Mouse (Mus musculus) hindbrain, embryonic 13.5 days (tissue): ENCODE results near the gene Nphp3. TPM values are rescaled to one million over a fixed set of nuclear protein-coding genes. Genes with fewer than 3 reads are reported as not detected.

ENCODE experiments used
- ATAC-seq: fragments of 200-750 bp; cut with Nextera tagmentation; 2 replicates; pipeline ENCODE4 v1.8.0; 2017; ENCODE audit warnings: moderate TSS enrichment; ENCODE audit not compliant: low FRiP score
- H3K27ac ChIP-seq: fragments of 300-500 bp; sonication (generic); 2 replicates; pipeline ENCODE4 v1.5.1; 2015; ENCODE audit warnings: inconsistent platforms, mild to moderate bottlenecking, moderate library complexity
- H3K27me3 ChIP-seq: fragments of 300-500 bp; sonication (generic); 2 replicates; pipeline ENCODE4 v1.6.1; 2015; ENCODE audit warnings: mild to moderate bottlenecking, inconsistent platforms
- H3K36me3 ChIP-seq: fragments of 300-500 bp; sonication (generic); 2 replicates; pipeline ENCODE4 v1.6.1; 2015; ENCODE audit warnings: mild to moderate bottlenecking, inconsistent platforms
- H3K4me1 ChIP-seq: fragments of 300-500 bp; sonication (generic); replicated peaks from 2 replicates; pipeline ENCODE4 v1.6.1; 2015; ENCODE audit warnings: inconsistent platforms
- H3K4me2 ChIP-seq: fragments of 300-500 bp; sonication (generic); 2 replicates; pipeline ENCODE4 v1.6.1; 2015; ENCODE audit warnings: inconsistent platforms, mild to moderate bottlenecking, moderate library complexity
- H3K4me3 ChIP-seq: fragments of 300-500 bp; sonication (generic); 2 replicates; pipeline ENCODE4 v1.5.1; 2015; ENCODE audit warnings: mild to moderate bottlenecking, inconsistent platforms
- H3K9ac ChIP-seq: fragments of 300-500 bp; sonication (generic); 2 replicates; pipeline ENCODE4 v1.6.1; 2015; ENCODE audit warnings: mild to moderate bottlenecking, inconsistent platforms
- H3K9me3 ChIP-seq: fragments of 300-500 bp; sonication (generic); 2 replicates; pipeline ENCODE4 v1.6.1; 2016; ENCODE audit warnings: inconsistent platforms
- WGBS: fragments of 180-500 bp; shearing (Covaris S2); methylation state at CpG from one replicate; pipeline ENCODE4 v1.1.7; 2015; 5-methylcytosine and 5-hydroxymethylcytosine counted together
- polyA plus RNA-seq: library from polyadenylated mRNA; unstranded; fragments of >200 nt; fragmentation: Nextera tagmentation; extraction: Ambion mirVana; gene quantifications from 2 replicates; pipeline ENCODE4 v1.2.1, GENCODE M21; 2015

Nphp3 gene
- polyA plus RNA-seq, 1 experiment from 2014 or later: 2.9 TPM

DNA sequence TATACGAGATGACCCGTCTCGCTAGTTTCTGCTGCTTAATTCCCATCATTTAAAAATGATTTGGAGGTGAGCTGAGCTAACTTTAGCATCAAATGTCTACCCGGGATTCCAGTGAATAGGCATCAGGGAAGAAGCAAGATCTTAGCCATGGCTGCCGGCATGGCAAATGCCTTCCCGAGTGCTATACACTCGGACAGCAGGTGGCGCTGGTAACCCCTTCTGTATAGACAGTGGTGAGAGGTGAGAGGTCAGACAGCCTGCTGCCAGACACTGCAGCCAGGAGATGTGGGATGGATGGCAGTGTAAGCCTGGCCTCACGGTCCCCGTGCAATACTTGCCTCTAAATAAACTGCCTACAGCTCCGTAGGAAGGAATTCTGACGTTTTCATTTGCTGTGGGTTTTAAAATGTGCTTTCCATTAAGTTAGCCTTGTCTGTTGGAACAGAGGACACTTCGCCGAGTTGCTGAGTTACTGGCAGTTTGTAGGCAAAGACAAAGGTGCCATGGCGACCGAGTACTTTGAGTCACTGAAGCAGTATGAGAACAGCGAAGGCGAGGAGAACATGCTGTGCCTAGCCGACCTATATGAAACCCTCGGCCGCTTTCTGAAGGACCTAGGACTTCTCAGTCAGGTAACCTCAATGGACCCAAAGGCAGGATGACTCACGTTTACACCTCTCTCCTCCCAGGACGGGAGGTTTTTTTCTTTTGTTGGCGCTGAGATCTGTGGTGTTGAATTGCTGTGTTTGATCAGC lies 33.1 kb downstream of the Nphp3 start:
- Histone ChIP-seq H3K4me2 (no peak overlapping the region), H3K4me1 (no peaks in the 10 kb centered on the region), H3K4me3 (no peak overlapping the region), H3K36me3 (peaks cover 25% of the 10 kb centered on the region), H3K27ac (no peak overlapping the region), H3K9me3 (no peaks in the 10 kb centered on the region), H3K9ac (no peak overlapping the region), H3K27me3 (no peaks in the 10 kb centered on the region)
- 49% methylated on average over 24 of the region's 24 CpGs for WGBS
- no peak for ATAC-seq

DNA sequence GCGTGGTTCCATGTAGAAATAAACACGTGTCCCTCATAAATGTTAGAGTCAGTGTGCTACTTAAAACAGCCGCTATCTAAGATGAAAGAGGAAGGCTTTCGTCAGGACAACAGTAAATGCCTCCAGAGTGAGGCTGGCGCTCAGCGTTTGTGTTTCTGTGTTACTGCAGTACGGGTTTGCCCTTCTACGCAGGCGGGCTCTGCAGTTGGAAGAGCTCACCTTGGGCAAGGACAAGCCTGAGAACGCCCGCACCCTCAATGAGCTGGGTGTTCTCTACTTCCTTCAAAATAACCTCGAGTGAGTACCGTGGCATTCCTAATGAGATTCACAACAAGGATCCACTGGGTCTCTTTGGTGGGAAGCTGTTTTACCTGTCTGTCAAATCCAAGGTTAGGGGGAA lies 35.9 kb downstream of the Nphp3 start:
- peaks cover 27% of the 10 kb centered on the region for H3K36me3 ChIP-seq
- no peak overlapping the region for H3K4me3 ChIP-seq
- H3K4me1 ChIP-seq: no peaks in the 10 kb centered on the region
- H3K9ac ChIP-seq: no peak overlapping the region
- no peak overlapping the region for H3K27ac ChIP-seq
- H3K9me3 ChIP-seq: no peaks in the 10 kb centered on the region
- H3K4me2 ChIP-seq: no peak overlapping the region
- no peak for ATAC-seq
- WGBS: 93% methylated on average over 13 of the region's 13 CpGs
- H3K27me3 ChIP-seq: no peaks in the 10 kb centered on the region

DNA sequence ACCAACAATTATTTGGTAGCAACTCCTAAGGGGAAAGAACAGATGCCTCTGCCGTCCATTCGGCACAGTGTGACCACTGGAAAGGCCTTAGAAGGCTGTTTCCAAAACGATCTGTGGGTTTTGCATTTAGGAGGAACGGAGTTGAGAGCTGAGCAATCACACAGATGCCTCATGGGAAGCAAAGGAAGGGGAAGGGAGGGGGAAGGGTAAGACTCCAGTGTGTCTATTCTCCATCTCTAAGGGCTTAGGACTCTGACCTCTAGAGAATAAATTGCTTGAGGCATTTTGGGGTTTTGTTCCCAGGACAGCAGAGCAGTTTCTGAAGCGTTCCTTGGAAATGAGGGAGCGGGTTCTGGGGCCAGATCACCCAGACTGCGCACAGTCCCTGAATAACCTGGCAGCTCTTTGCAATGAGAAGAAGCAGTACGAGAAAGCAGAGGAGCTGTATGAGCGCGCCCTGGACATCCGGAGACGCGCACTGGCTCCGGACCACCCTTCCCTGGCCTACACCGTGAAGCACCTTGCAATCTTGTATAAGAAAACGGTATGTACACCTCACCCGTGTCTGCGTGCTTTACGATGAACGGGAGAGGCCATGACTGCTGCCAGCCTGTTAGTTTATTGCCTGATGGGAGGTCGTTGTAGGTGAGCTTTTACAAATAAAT lies 36.8 kb downstream of the Nphp3 start:
- Histone ChIP-seq H3K9me3 (no peaks in the 10 kb centered on the region), H3K9ac (no peak overlapping the region), H3K27me3 (no peaks in the 10 kb centered on the region), H3K4me3 (no peak overlapping the region), H3K4me1 (no peaks in the 10 kb centered on the region), H3K27ac (no peak overlapping the region), H3K4me2 (no peak overlapping the region), H3K36me3 (peaks cover 25% of the 10 kb centered on the region)
- no peak for ATAC-seq
- 93% methylated on average over 21 of the region's 21 CpGs for WGBS

DNA sequence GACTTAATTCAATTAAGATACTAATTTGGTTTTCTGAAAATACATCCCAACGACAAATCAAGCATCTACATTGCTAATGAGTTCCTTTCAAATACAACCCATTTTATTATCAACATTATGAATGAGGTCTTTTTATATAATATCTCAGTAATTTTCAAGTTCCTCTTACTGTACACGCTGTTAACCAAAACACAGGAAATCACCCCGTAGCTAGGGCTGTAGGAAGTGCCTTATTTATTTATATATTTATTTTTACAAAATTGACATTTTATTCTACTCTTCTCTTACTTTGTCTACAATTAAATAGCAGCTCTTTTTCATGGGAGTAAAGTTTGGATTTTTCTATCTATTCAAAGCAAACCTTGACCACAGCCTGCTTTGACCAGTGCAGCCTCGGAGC lies 37.4 kb downstream of the Nphp3 start:
- no peak overlapping the region for H3K27ac ChIP-seq
- no peaks in the 10 kb centered on the region for H3K4me1 ChIP-seq
- no peak overlapping the region for H3K4me2 ChIP-seq
- no peaks in the 10 kb centered on the region for H3K9me3 ChIP-seq
- H3K4me3 ChIP-seq: no peak overlapping the region
- no peak for ATAC-seq
- WGBS: 89% methylated on average over 4 of the region's 4 CpGs
- H3K9ac ChIP-seq: no peak overlapping the region
- no peaks in the 10 kb centered on the region for H3K27me3 ChIP-seq
- peaks cover 29% of the 10 kb centered on the region for H3K36me3 ChIP-seq

DNA sequence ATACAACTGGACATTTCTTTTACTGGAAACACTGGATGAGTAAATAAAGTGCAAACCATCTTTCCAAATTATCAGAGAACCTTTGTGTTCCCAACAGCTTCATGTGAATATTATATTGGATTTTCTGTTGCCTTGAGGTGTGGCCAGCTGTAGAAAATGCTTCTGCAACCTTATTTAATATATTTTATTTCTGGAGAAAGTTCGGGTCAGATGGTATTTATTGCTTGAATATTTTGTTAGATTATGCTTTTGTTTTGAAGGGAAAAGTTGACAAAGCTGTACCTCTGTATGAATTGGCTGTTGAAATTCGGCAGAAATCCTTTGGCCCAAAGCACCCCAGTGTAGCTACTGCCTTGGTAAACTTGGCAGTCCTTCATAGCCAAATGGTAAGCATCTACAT lies 38.0 kb downstream of the Nphp3 start, which contains the start of gene Gm28305:
TSS of gene Gm28305 (plus strand) at position 301 of the 400 bp plus-strand sequence.
- H3K4me3 ChIP-seq: no peak within 1 kb of the TSS

DNA sequence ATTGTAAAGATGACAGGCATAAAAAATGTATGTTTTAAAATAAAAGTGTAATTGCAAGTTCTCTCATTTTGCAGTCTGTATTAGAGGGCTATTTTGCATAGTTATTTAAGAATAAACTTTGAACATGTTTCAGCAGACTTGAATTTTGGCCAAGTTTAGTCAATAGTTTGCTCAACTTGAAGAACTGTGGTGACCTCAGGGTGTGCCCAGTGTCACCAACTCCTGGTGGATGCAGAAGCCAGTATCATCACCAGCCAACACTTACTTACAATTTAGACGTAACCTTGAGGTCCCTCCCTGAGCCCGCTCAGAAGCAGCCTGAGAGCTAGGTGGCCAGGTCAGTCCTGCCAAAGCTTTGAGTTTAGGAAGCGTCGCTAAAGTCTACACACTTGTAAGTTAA lies 41.3 kb downstream of the Nphp3 start:
- Histone ChIP-seq H3K36me3 (peaks cover 46% of the 10 kb centered on the region), H3K4me1 (no peaks in the 10 kb centered on the region)
- no peak for ATAC-seq

More for the DNA sequence above, 38.0 kb downstream of the Nphp3 start, which contains the start of gene Gm28305:
- Histone ChIP-seq H3K27me3 (no peaks in the 10 kb centered on the region), H3K4me1 (no peaks in the 10 kb centered on the region), H3K36me3 (peaks cover 32% of the 10 kb centered on the region), H3K4me2 (no peak within 1 kb of the TSS), H3K9ac (no peak within 1 kb of the TSS), H3K9me3 (no peaks in the 10 kb centered on the region), H3K27ac (no peak within 1 kb of the TSS)
- no peak for ATAC-seq
- 78% methylated on average over 2 of the region's 2 CpGs for whole genome bisulfite sequencing

DNA sequence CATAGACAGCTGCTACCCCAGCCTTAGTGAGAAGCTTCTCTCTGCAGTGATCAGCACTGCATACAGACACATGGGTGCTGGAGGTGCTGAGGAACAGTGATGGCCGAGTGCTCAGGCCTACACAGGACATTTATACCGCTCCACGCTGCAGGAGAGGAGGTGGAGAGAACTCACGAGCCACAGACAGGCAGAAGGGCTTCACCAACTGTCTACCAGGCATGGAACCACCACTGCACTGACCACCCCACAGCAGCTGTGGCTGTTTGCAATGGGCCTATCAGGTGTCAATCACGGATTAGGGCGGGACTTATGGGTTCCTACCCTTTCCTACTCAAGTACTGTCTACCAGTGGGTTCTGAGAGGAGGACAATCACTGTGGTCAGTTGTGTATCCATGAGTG lies 48.7 kb downstream of the Nphp3 start:
- no peak for ATAC-seq
- H3K4me2 ChIP-seq: no peak overlapping the region
- H3K4me1 ChIP-seq: no peaks in the 10 kb centered on the region
- peaks cover 95% of the 10 kb centered on the region for H3K36me3 ChIP-seq
- no peak overlapping the region for H3K9ac ChIP-seq
- no peaks in the 10 kb centered on the region for H3K27me3 ChIP-seq
- H3K27ac ChIP-seq: no peak overlapping the region
- H3K4me3 ChIP-seq: no peak overlapping the region
- H3K9me3 ChIP-seq: no peaks in the 10 kb centered on the region
- 92% methylated on average over 6 of the region's 6 CpGs for WGBS

More for the DNA sequence above, 41.3 kb downstream of the Nphp3 start:
- no peaks in the 10 kb centered on the region for H3K27me3 ChIP-seq
- no peak overlapping the region for H3K4me2 ChIP-seq
- 93% methylated on average over 4 of the region's 4 CpGs for WGBS
- no peak overlapping the region for H3K9ac ChIP-seq
- no peaks in the 10 kb centered on the region for H3K9me3 ChIP-seq
- H3K4me3 ChIP-seq: no peak overlapping the region
- H3K27ac ChIP-seq: no peak overlapping the region

DNA sequence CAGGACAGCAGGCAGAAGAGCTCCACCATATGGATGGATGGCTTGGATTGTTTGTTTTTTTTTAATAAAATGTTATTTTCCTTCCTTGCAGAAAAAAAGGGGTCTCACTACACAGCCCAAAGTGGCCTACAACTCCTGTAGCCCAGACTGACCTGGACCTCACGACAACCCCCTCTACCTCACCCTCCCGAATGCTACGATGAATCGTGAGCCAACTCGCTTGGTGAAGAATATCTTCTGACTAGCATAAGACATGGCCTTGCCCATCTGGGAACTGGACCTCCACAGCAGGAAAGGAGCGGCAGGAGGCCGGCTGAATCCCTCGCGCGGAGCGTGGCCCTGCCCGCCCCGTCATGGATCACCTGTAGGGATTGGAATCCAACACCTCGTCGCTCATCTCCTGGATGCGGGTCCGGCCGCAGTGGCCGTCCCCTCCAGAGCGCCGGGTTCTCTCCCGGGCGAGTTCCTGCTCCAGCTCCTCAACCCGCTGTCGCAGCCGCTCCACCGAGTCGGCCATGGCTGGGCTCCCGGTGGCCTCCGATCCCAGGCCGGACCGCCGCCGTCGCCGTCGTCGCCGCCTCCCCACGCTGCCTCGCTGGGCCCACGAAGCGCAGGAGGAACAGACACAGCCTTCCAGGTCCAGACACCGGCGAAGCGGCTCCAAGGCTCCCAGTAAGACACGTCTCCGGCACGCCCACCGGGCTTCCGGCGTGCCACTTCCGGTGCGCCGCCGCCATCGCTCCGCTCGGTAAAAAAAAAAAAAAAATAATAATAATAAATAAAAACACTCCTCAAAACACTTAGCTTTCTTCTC lies 60.3 kb downstream of the Nphp3 start, which contains the start of gene Uba5:
TSS of gene Uba5 (minus strand) at position 705 of the 814 bp plus-strand sequence.
- peak; percentile 83 for ATAC-seq
- WGBS: under 1% methylated on average over 59 of the region's 59 CpGs
- Histone ChIP-seq H3K9ac (peak within 1 kb of the TSS; percentile 97), H3K4me2 (peak within 1 kb of the TSS; percentile 94), H3K36me3 (peaks cover 28% of the 10 kb centered on the region), H3K4me1 (peaks cover 26% of the 10 kb centered on the region), H3K27me3 (no peaks in the 10 kb centered on the region), H3K27ac (peak within 1 kb of the TSS; percentile 83), H3K4me3 (peak within 1 kb of the TSS; percentile 100), H3K9me3 (no peaks in the 10 kb centered on the region)

DNA sequence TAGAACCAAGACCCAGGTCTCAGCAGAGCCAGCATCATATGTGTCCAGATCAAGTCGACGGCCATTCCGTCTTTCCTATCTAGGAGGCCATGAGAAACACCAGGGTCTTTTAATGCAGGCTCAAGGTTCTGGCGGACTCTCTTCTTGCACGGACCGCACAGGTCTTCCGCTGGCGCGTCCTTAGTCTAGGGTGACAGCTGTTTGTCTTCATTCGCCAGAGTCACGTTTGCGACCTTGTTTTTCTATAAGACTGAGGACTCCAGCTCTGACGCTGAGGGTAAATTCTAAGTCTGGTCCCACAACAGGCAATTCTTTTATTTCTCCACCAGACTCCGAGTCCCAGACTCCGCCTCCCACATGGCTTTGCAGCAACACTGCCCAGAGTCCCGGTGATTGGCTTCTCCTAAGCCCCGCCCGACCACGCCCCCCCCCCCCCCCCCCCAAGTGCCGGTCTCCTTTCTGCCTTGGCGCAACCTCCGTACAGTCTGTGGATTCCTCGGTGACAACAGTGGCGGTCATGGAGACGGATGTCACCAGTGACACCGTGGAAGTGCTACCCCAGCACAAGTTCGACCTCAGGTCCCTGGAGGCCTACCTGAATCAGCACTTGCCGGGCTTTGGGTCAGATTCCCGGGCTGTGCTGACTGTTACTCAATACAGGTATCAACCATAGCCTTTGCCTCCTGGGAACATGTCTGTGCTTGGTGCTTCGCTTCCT lies 61.1 kb downstream of the Nphp3 start, which contains the start of gene Acad11:
TSS of gene Acad11 (plus strand) at position 134 of the 718 bp plus-strand sequence.
- Histone ChIP-seq H3K27ac (peak within 1 kb of the TSS; percentile 83), H3K4me2 (peak within 1 kb of the TSS; percentile 94), H3K4me1 (peaks cover 26% of the 10 kb centered on the region), H3K9me3 (no peaks in the 10 kb centered on the region), H3K27me3 (no peaks in the 10 kb centered on the region), H3K9ac (peak within 1 kb of the TSS; percentile 97), H3K4me3 (peak within 1 kb of the TSS; percentile 100), H3K36me3 (peaks cover 21% of the 10 kb centered on the region)
- peak; percentile 98 for ATAC-seq
- WGBS: under 1% methylated on average over 29 of the region's 30 CpGs

DNA sequence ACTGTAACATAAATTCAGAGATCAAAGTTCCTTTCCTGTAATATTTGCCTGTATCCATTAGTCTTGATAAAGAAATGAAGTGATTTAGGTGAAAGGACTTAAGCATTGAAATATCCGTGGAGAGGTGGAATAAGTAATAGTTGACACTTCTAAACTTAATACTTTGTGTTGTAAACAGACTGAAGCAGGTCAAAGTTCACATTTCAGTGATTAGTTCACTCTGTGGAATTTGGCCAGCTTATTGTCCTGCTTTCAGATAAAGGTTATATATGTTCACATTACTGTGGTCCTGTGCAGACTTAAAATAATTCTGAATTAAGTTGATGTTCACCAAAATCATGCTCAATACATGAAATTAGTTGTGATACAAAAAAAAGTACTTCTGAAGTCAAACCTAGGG lies 62.2 kb downstream of the Nphp3 start:
- no peak overlapping the region for H3K4me3 ChIP-seq
- peaks cover 26% of the 10 kb centered on the region for H3K4me1 ChIP-seq
- H3K9me3 ChIP-seq: no peaks in the 10 kb centered on the region
- no peak overlapping the region for H3K4me2 ChIP-seq
- no peak for ATAC-seq
- H3K9ac ChIP-seq: no peak overlapping the region
- no peak overlapping the region for H3K27ac ChIP-seq
- 44% methylated on average over 1 of the region's 1 CpGs for WGBS
- H3K27me3 ChIP-seq: no peaks in the 10 kb centered on the region
- peaks cover 16% of the 10 kb centered on the region for H3K36me3 ChIP-seq

DNA sequence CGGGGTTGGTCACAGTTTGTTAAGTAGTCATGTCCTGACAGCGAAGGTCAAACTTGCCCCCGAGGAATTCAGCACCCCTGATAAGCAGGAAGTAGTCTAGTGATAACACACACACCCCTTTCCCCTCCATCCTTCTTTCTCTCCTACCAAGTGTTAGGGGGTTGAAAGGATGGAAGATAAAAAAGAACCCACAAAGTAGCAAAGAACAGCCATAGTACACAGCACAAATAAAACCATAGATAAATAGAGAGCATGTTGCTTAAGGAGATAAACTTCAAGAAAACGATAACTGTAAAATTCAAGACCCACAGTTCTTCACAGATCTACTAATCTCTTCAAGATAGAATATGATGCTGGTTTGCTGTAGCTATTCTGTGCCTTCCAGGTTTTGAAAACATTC lies 67.9 kb downstream of the Nphp3 start:
- Histone ChIP-seq H3K27ac (no peak overlapping the region), H3K9ac (no peak overlapping the region), H3K4me3 (no peak overlapping the region), H3K4me2 (no peak overlapping the region), H3K36me3 (no peaks in the 10 kb centered on the region), H3K9me3 (no peaks in the 10 kb centered on the region), H3K27me3 (no peaks in the 10 kb centered on the region), H3K4me1 (no peaks in the 10 kb centered on the region)
- ATAC-seq: no peak
- 89% methylated on average over 4 of the region's 4 CpGs for WGBS
